Mouse (Mus musculus) midbrain, postnatal 0 days (tissue): ENCODE data around the gene Larp4. TPM values are rescaled to one million over a fixed set of nuclear protein-coding genes. Genes with fewer than 3 reads are reported as not detected.
"Not testable (repeated sequence)": the region's sequence is repeated elsewhere in the genome, so short reads cannot be mapped to it uniquely, and the experiment has no call there.

ENCODE experiments used
- ATAC-seq: fragments of 200-750 bp; cut with Nextera tagmentation; 2 replicates; pipeline ENCODE4 v1.8.0; 2017; ENCODE audit warnings: moderate number of reproducible peaks, mild to moderate bottlenecking, moderate TSS enrichment, moderate library complexity; ENCODE audit not compliant: low FRiP score
- DNase-seq: peaks from one replicate; pipeline ENCODE4 v3.0.0-alpha.2; 2015; ENCODE audit warnings: low spot score
- H3K27ac ChIP-seq: fragments of 300-500 bp; sonication (generic); 2 replicates; pipeline ENCODE4 v1.5.1; 2014; ENCODE audit warnings: low read depth, mild to moderate bottlenecking, low read length, mixed read lengths
- H3K27me3 ChIP-seq: fragments of 300-500 bp; sonication (generic); 2 replicates; pipeline ENCODE4 v1.6.1; 2014; ENCODE audit warnings: low read length, control low read depth, mixed read lengths; ENCODE audit not compliant: insufficient read depth
- H3K36me3 ChIP-seq: fragments of 300-500 bp; sonication (generic); 2 replicates; pipeline ENCODE4 v1.6.1; 2014; ENCODE audit warnings: low read length, control low read depth, mixed read lengths; ENCODE audit not compliant: insufficient read depth
- H3K4me1 ChIP-seq: fragments of 300-500 bp; sonication (generic); 2 replicates; pipeline ENCODE4 v1.6.1; 2014; ENCODE audit warnings: mild to moderate bottlenecking, control low read depth, antibody characterized with exemption, low read length, mixed read lengths; ENCODE audit not compliant: insufficient read depth
- H3K4me2 ChIP-seq: fragments of 300-500 bp; sonication (generic); 2 replicates; pipeline ENCODE4 v1.6.1; 2014; ENCODE audit warnings: low read depth, mild to moderate bottlenecking, low read length, mixed read lengths; ENCODE audit not compliant: poor library complexity, severe bottlenecking
- H3K4me3 ChIP-seq: fragments of 300-500 bp; sonication (generic); 2 replicates; pipeline ENCODE4 v1.5.1; 2014; ENCODE audit warnings: low read depth, mild to moderate bottlenecking, low read length, moderate library complexity
- H3K9ac ChIP-seq: fragments of 300-500 bp; sonication (generic); replicated peaks from 2 replicates; pipeline ENCODE4 v1.6.1; 2014; ENCODE audit warnings: mild to moderate bottlenecking, low read length, moderate library complexity, mixed read lengths; ENCODE audit not compliant: poor library complexity, severe bottlenecking
- H3K9me3 ChIP-seq: fragments of 300-500 bp; sonication (generic); 2 replicates; pipeline ENCODE4 v1.6.1; 2016; ENCODE audit warnings: low read length, control low read depth
- CTCF ChIP-seq: IDR thresholded peaks from 2 replicates; pipeline ENCODE4 v1.5.1; 2016; ENCODE audit warnings: antibody characterized with exemption, mild to moderate bottlenecking
- WGBS: fragments of 180-500 bp; shearing (Covaris S2); extraction: QIAGEN DNeasy Blood & Tissue Kit; methylation state at CpG from one replicate; pipeline ENCODE4 v1.1.7; 2014; 5-methylcytosine and 5-hydroxymethylcytosine counted together
- polyA plus RNA-seq: library from polyadenylated mRNA; unstranded; fragments of >200 nt; fragmentation: Nextera tagmentation; extraction: Ambion mirVana; gene quantifications from 2 replicates; pipeline ENCODE4 v1.2.1, GENCODE M21; 2015
- total RNA-seq: library from RNA; depleted of rRNA; stranded (reverse); fragments of >200 nt; gene quantifications from 2 replicates; pipeline ENCODE4 v1.2.3, GENCODE M21; 2014; rRNA removed

The Larp4 gene
- 52.2 and 73.5 TPM in 2 replicates for total RNA-seq
- 17.2 and 19.6 TPM in 2 replicates for polyA plus RNA-seq

- not testable (repeated sequence) for ATAC-seq, DNase-seq, H3K9me3 ChIP-seq, H3K27me3 ChIP-seq, H3K27ac ChIP-seq, H3K9ac ChIP-seq, H3K4me1 ChIP-seq, H3K4me2 ChIP-seq, H3K36me3 ChIP-seq, H3K4me3 ChIP-seq
- 88% methylated on average over 6 of the region's 6 CpGs for WGBS
These were observed at the start of gene Larp4 for GRCm38 (mm10) chr15:99969765-99970164. TSS of gene Larp4 (plus strand) at chr15:99970065.

GRCm38 (mm10) chr15:99931231-99931630 lies 38.6 kb upstream of the Larp4 start:
- Histone ChIP-seq H3K9ac (no peak overlapping the region), H3K27ac (no peak overlapping the region), H3K4me3 (no peak overlapping the region), H3K27me3 (no peaks in the 10 kb centered on the region), H3K9me3 (no peaks in the 10 kb centered on the region), H3K36me3 (no peaks in the 10 kb centered on the region), H3K4me2 (no peak overlapping the region), H3K4me1 (no peaks in the 10 kb centered on the region)
- DNase-seq (no peak), ATAC-seq (no peak)
- no peak for TF ChIP-seq CTCF
- 89% methylated on average over 8 of the region's 8 CpGs for WGBS

GRCm38 (mm10) chr15:99934501-99934900 lies 35.4 kb upstream of the Larp4 start:
- ATAC-seq (no peak), DNase-seq (no peak)
- TF ChIP-seq CTCF = no peak
- Histone ChIP-seq H3K27me3 (no peaks in the 10 kb centered on the region), H3K4me2 (no peak overlapping the region), H3K4me3 (no peak overlapping the region), H3K9ac (no peak overlapping the region), H3K27ac (no peak overlapping the region), H3K9me3 (no peaks in the 10 kb centered on the region), H3K36me3 (no peaks in the 10 kb centered on the region), H3K4me1 (no peaks in the 10 kb centered on the region)
- WGBS = 38% methylated on average over 1 of the region's 1 CpGs

- TF ChIP-seq CTCF = no peak
- Histone ChIP-seq H3K27ac (no peak overlapping the region), H3K9me3 (no peaks in the 10 kb centered on the region), H3K9ac (no peak overlapping the region), H3K27me3 (no peaks in the 10 kb centered on the region), H3K36me3 (no peaks in the 10 kb centered on the region), H3K4me3 (no peak overlapping the region), H3K4me1 (no peaks in the 10 kb centered on the region), H3K4me2 (no peak overlapping the region)
- WGBS = 95% methylated on average over 3 of the region's 3 CpGs
- DNase-seq (no peak), ATAC-seq (no peak)
These were observed 33.2 kb upstream of the Larp4 start for GRCm38 (mm10) chr15:99936659-99937058.

- no peaks in the 10 kb centered on the region for H3K27me3 ChIP-seq
- no peak for DNase-seq
- no peak for ATAC-seq
- no peak overlapping the region for H3K4me3 ChIP-seq
- 86% methylated on average over 8 of the region's 8 CpGs for WGBS
- no peak overlapping the region for H3K27ac ChIP-seq
- no peaks in the 10 kb centered on the region for H3K4me1 ChIP-seq
- H3K4me2 ChIP-seq = no peak overlapping the region
- H3K36me3 ChIP-seq = no peaks in the 10 kb centered on the region
- no peak overlapping the region for H3K9ac ChIP-seq
- TF ChIP-seq CTCF = no peak
- no peaks in the 10 kb centered on the region for H3K9me3 ChIP-seq
These were observed 32.0 kb upstream of the Larp4 start for GRCm38 (mm10) chr15:99937841-99938240.

- TF ChIP-seq CTCF = no peak
- Histone ChIP-seq H3K4me3 (no peak overlapping the region), H3K9ac (no peak overlapping the region), H3K27ac (no peak overlapping the region), H3K9me3 (no peaks in the 10 kb centered on the region), H3K27me3 (no peaks in the 10 kb centered on the region), H3K4me2 (no peak overlapping the region), H3K36me3 (no peaks in the 10 kb centered on the region), H3K4me1 (no peaks in the 10 kb centered on the region)
- WGBS = 52% methylated on average over 2 of the region's 2 CpGs
- DNase-seq (peak; percentile 13), ATAC-seq (no peak)
These were observed 29.4 kb upstream of the Larp4 start for GRCm38 (mm10) chr15:99940426-99940825.
